Mouse (Mus musculus): ENCODE results near the gene Ceacam20.
"Not testable (repeated sequence)": the region's sequence is repeated elsewhere in the genome, so short reads cannot be mapped to it uniquely, and the experiment has no call there.

Ceacam20 gene

DNA sequence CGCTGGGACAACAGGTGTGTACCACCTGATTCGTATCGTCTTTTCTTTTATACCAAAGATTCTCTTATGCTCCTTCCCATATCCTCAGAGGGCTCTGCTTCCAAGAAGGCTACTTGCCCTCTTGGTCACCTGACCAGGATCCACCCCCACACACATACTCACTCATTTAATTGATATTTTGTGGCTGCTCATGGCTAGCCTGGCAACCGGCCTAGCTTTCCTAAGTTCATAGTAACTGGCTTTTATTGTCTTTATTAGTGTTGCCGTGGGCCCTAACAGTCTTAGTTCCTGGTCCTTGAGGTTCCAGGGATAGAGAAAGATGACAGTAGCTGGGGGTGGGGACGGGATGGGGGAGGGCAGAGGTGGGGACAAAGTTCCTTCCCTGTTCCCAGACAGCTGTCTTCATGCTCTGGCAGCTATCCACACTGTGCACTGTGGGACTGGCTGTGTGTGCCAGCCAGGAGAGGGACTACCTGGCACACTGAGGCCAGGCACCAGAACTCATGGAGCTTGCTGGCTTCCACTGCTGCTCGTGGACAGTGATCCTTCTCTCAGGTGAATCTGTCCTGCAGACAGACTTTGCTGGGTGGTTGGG, at the start of gene Ceacam20:
TSS of gene Ceacam20 (plus strand) at position 428 of the 595 bp plus-strand sequence.
- DNase-seq (ENCODE audit: low spot score), result no peak

GRCm38 (mm10) chr7:19920166-19920505, 45.1 kb upstream of the Ceacam20 start:
- DNase-seq (ENCODE audit: low spot score), result no peak

DNA sequence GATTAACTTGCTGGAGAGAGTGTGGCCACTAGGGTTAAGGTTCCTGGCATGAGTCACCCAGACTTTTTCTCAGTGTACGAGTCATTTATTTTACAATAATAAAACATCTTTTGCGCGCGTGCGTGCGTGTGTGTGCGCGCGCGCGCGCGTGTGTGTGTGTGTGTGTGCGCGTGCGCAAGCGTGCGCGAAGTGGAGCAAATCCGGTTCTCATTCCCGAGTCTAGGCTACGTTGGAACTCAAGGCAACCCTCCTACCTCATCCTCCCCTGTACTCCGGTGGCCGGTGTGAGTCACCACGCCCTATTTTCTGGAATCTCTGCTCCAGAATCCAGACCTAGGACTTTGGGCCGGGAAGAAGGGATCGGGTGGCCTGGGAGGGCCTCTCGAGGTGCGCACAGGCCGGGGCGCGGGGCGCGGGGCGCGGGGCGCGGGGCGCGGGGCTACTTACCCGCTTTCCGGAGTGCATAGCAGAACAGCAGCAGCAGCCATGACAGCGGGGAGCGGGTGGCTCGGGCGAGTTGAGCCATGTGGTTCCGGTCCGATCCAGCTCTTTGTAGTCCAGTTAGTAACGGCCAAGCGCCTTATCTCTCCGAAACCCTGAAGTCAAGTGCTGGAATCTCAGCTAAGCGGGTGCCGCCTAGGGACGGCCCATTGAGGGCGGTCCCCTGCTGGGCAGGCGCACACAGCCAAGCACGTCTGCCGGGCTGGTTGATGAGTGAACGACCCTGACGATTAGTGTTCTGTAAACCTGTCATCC, 44.5 kb upstream of the Ceacam20 start, which contains the start of gene Pvr:
TSS of gene Pvr (minus strand) at position 655 of the 756 bp plus-strand sequence.
- DNase-seq (ENCODE audit: low spot score), result peak; percentile 44

GRCm38 (mm10) chr7:19923354-19923753, 41.9 kb upstream of the Ceacam20 start:
- no peak for DNase-seq (ENCODE audit: low spot score)

- no peak for DNase-seq (ENCODE audit: low spot score)
These were observed 41.4 kb upstream of the Ceacam20 start for GRCm38 (mm10) chr7:19923797-19924196.

DNA sequence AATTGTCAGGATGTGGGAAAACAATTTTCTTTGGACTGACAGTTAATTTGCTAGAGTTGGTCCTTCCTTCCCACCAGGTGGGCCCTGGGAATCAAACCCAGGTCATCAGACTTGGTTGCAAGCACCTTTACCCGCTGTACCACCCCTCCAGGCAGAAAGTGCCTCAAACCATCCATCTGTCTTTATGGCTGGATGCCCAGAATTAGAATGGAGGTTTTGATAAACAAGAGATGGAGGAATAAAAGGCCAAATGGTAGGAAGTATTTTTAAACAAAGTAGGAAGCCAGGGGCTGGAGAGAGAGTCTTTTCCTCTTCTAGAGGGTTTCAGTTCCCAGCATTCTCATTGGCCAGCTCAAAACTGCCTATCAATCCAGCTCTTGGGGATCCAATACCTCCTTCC, 39.8 kb upstream of the Ceacam20 start:
- no peak for DNase-seq (ENCODE audit: low spot score)

- DNase-seq (ENCODE audit: low spot score), result no peak
These were observed 38.2 kb upstream of the Ceacam20 start for GRCm38 (mm10) chr7:19926849-19927480.

DNA sequence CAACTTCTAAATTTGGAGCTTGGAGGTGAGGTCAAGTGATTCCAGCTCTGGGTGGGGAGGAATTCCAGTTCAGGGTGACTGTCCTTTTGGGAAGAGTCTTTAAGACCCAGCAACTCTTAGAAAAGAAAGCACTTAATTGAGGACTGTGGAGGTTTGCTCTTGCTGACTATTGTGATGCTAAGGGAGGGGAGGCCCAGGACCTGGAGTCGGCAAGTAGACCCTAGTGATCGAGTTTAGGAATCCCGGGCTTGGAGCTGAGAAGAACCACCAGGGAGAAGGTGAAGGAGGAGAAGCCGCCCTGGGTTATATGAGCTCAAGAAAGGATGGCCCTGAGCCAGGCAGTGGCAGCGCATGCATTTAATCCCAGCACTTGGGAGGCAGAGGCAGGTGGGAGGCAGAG, 36.7 kb upstream of the Ceacam20 start:
- no peak for DNase-seq (ENCODE audit: low spot score)

GRCm38 (mm10) chr7:19930481-19930880, 34.7 kb upstream of the Ceacam20 start:
- not testable (repeated sequence) for DNase-seq (ENCODE audit: low spot score)

DNA sequence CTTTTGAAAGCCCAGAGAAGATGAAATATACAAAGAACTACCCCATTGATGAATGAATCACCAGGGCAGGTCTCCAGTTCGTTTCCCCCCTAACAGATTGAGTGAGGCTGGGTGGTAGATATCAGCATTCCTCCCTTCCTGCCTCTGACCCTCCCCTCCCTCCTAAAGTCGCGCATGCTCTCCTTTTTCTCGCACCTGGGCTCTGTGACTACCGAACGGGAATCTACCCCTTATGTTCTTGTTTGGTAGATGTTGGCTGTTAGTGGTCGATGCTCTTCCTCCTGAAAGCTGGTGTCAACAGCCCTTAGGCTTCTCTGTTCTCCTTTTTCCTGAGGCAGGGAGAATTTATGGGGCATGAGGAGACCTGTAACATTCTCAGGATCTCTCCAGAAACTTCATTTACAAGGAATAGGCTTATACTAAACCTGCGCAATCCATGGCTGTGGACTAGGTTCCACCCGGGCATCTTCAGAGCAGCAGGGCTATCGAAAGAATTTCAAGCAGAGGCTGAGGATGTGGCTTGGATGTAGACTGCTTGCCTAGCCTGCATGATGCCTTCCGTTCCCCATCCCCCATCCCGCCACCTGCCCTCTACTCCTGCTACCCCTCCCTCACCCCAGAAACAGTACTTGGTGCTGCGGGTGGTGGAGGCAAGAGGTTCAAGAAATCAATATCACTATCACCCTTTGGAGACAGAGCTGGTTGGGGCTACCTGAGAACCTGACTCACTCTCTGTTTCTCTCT, 32.9 kb upstream of the Ceacam20 start:
- no peak for DNase-seq (ENCODE audit: low spot score)

- DNase-seq (ENCODE audit: low spot score), result no peak
These were observed 32.1 kb upstream of the Ceacam20 start for GRCm38 (mm10) chr7:19932877-19933809.

DNA sequence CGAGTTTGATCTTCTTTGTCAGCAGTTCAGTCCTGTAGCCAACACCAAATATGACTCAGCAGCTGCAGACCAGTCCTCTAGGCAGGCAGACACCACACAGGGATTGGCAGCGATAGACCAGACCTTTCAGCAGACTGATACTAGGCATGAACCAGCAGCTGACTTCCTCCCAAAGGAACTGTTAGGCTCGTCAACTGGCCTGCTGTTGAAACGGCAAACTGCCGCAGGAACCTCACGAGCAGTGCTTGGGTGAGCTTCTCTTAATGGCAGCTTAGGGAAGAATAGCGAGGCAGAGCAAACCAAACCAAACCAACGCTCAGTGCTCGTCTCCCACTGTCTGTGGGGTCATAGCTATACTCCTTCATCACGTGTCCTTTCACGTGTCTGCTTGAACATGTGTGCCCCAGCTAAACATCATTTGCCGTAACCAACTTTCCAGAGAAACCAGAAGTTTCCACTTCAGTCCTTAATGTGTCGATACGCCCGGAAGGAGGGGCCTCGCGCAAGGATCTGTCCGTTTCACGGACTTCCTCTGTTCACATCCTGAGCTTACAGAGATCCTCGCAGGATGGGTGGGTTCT, 30.0 kb upstream of the Ceacam20 start:
- DNase-seq (ENCODE audit: low spot score), result no peak

DNA sequence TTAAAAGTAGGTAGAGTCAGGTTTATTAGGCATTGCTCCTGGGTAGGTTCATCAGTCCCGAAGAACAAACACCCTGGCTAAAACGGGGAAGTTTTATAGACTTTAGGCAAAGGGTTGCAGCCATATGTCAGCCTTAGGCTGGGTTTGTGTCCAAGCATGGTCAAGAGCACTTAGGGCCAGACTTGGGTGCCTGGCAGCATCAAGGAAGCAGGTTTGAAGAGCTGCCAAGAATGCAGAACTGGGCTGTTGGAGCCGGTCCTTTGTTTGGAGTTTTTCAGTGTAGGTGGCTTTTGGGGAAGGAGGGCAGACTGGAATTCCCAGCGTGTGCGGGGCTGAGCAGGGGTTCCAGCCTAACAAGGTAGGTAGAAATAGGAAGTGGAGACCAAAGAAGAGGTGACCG, 29.3 kb upstream of the Ceacam20 start:
- DNase-seq (ENCODE audit: low spot score), result no peak

DNA sequence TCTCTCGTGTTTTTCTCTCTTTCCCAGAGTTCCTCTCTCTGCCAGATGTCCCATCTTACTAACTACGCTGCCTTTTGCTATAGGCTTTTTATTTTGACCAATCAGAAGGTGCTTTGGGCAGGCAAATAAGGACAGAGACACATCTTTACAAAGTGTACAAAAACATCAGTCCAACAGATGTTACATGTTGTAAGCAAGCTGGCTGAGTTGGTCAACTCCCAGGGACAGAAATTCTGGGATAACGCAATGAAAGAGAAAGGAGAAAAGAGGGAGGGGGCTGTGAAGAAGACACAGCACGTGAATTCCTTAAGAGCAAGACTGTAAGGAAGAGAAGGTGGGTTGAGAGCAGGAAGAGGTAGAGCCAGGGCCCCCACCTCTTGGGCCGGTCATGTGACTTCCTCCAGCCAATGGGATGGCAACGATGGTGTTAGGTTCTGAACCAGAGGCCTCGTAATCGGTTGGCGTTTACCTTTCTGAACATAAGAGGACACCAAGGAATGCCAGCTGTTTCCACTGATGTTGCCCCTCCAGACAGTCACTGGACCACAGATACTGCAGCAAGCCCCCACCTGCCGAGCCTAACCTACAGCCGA, 27.9 kb upstream of the Ceacam20 start:
- DNase-seq (ENCODE audit: low spot score), result no peak

DNA sequence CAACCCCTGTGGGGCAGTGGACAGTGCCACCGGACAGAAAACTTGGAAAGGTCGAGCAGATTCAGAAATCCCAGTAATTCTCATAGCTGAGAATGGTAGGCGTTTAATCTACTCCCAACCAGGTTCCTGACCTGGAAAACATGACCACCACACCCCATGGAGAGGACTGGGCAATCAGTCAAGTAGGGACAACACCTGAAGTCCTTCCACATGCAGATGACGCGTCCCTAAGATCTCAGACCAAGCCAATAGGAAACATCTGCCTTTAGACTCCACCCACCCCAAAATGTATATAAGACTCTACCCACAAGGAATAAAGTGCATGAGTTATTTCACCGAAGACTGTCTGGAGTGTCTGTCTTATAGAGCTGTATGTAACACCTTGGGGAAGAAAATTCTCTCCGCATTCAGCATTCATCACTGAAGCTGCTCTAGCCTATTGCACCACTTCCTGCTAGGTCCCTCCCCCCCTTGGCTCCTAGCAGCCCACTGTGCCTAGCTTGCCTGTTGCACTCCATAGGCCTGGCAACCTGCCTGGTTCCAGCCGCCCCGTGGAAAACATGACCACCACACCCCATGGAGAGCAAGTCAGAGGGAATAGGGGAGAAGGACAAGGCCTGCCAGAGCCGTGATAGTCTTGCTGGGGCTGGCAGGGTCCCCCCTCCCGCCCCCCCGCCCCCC, 25.5 kb upstream of the Ceacam20 start:
- DNase-seq (ENCODE audit: low spot score), result peak; percentile 49

- no peak for DNase-seq (ENCODE audit: low spot score)
These were observed 25.0 kb upstream of the Ceacam20 start for GRCm38 (mm10) chr7:19940256-19940655.

- DNase-seq (ENCODE audit: low spot score), result no peak
These were observed 20.5 kb upstream of the Ceacam20 start for GRCm38 (mm10) chr7:19944709-19945108.

- no peak for DNase-seq (ENCODE audit: low spot score)
These were observed 20.0 kb upstream of the Ceacam20 start for GRCm38 (mm10) chr7:19945201-19945600.

GRCm38 (mm10) chr7:19945821-19946515, 19.2 kb upstream of the Ceacam20 start:
- DNase-seq (ENCODE audit: low spot score), result no peak

All from ovary, postnatal 10 days (tissue).